Mouse (Mus musculus): ENCODE measurements around the gene Emsy. TPM values are rescaled to one million over a fixed set of nuclear protein-coding genes. Genes with fewer than 3 reads are reported as not detected.

Gene Emsy
- total and polyA plus RNA-seq, 2 experiments from 2014 or later = 26.8 to 52.4 TPM

- WGBS = 92% methylated on average over 4 of the region's 4 CpGs
- TF ChIP-seq CTCF (IDR thresholded peaks at IDR 0.05; ENCODE audit: low read depth) = no peak
Measured at GRCm38 (mm10) chr7:98670831-98671230, 14.2 kb upstream of the Emsy start.

DNA sequence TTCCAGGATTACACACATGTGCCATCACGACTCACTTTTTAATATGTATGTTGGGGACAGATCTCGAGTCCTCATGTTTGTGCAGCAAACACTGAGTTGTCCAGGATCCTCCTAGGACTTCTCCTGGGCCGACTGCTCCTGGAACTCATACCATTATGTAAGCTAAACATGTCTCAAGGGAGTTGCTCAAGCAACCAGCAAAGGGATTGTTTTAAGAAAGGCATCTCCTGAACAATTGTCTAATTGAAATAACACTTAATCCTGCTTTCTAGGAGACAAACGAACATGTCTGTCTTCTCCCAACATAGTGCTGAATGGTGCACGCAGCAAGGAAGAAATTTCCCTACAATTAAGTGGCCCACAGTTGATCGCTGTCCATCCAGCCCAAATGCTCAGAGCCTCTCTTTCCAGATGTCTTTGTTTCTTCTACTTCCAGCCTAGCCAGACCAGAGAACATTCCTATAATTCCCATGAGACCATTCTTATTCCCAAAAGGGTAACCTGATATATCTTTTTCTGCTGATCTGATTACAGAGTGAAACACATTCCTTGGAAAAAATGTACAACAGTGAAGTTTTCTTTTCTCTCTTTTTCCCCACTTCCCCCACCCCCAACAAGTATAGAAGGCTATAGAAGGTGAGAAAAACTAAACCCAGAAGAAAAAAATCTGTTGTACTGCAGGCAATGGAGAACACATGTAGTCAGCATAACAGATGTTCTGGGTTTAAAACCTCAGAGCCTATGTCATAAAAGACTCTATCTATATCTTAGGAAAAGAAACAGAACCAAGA, 11.6 kb upstream of the Emsy start:
- TF ChIP-seq CTCF (IDR thresholded peaks at IDR 0.05; ENCODE audit: low read depth) = no peak
- H3K27me3 ChIP-seq (ENCODE audit: insufficient read depth, low read length) = no peaks in the 10 kb centered on the region
- DNase-seq = no peak
- no peaks in the 10 kb centered on the region for H3K4me1 ChIP-seq (ENCODE audit: insufficient read depth)
- 66% methylated on average over 6 of the region's 6 CpGs for WGBS
- no peak overlapping the region for H3K4me3 ChIP-seq (ENCODE audit: low read depth, low read length)
- no peak overlapping the region for H3K9ac ChIP-seq
- H3K9me3 ChIP-seq (ENCODE audit: low read length) = no peaks in the 10 kb centered on the region
- no peak overlapping the region for H3K4me2 ChIP-seq (ENCODE audit: low read depth)
- ATAC-seq = no peak
- no peak overlapping the region for H3K27ac ChIP-seq (ENCODE audit: low read depth, low read length)
- H3K36me3 ChIP-seq (ENCODE audit: insufficient read depth) = no peaks in the 10 kb centered on the region

More at GRCm38 (mm10) chr7:98670831-98671230, 14.2 kb upstream of the Emsy start:
- Histone ChIP-seq H3K9me3 (ENCODE audit: low read length) (no peaks in the 10 kb centered on the region), H3K27ac (ENCODE audit: low read depth, low read length) (no peak overlapping the region), H3K27me3 (ENCODE audit: insufficient read depth, low read length) (no peaks in the 10 kb centered on the region), H3K36me3 (ENCODE audit: insufficient read depth) (no peaks in the 10 kb centered on the region), H3K4me2 (ENCODE audit: low read depth) (no peak overlapping the region), H3K4me1 (ENCODE audit: insufficient read depth) (no peaks in the 10 kb centered on the region), H3K4me3 (ENCODE audit: low read depth, low read length) (no peak overlapping the region), H3K9ac (no peak overlapping the region)
- ATAC-seq = no peak
- DNase-seq = no peak

DNA sequence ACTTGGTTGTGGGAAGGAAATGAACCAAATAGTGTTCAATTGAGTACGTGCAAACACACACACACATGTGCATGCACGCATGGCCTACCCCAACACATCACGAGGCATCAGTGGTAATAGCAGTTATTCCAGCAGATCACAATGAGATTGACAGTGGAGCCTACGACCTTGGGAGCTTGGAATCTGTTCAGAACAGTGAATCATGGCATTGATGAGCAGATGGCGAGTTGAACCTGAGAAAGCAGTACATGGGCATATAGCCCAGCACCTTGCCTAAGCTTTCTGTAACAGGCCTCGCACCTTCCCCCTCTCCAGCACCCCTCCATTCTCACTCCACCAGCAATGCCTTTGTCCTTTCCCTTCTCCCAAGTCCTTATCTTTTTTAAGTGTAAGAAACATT, 9.1 kb upstream of the Emsy start:
- no peak for ATAC-seq
- no peak for TF ChIP-seq CTCF (IDR thresholded peaks at IDR 0.05; ENCODE audit: low read depth)
- Histone ChIP-seq H3K9ac (no peak overlapping the region), H3K27me3 (ENCODE audit: insufficient read depth, low read length) (no peaks in the 10 kb centered on the region), H3K4me2 (ENCODE audit: low read depth) (no peak overlapping the region), H3K27ac (ENCODE audit: low read depth, low read length) (no peak overlapping the region), H3K9me3 (ENCODE audit: low read length) (no peaks in the 10 kb centered on the region), H3K4me3 (ENCODE audit: low read depth, low read length) (no peak overlapping the region), H3K4me1 (ENCODE audit: insufficient read depth) (no peaks in the 10 kb centered on the region), H3K36me3 (ENCODE audit: insufficient read depth) (no peaks in the 10 kb centered on the region)
- 75% methylated on average over 6 of the region's 6 CpGs for WGBS
- DNase-seq = no peak

DNA sequence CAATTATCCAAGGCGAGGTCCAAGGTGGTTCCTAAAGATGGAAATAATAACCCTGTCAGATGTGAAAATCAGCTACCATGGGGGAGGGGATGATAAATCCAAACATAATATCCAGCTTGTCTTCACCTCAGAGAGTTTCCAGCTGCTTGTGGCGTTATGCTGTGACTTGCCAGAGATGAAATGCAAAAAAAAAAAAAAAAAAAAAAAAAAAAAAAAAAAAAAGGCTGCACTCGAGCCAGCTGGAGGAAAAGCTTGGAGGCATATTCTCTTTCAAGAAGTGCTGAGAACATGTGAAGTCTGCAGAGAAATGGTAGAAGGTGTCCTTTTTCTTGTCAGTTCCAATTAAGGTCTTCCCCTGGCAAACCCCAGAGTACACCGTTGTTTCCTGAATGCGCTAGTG, 8.6 kb upstream of the Emsy start:
- Histone ChIP-seq H3K4me3 (ENCODE audit: low read depth, low read length) (no peak overlapping the region), H3K27me3 (ENCODE audit: insufficient read depth, low read length) (no peaks in the 10 kb centered on the region), H3K9ac (no peak overlapping the region), H3K36me3 (ENCODE audit: insufficient read depth) (no peaks in the 10 kb centered on the region), H3K27ac (ENCODE audit: low read depth, low read length) (no peak overlapping the region), H3K4me1 (ENCODE audit: insufficient read depth) (no peaks in the 10 kb centered on the region), H3K9me3 (ENCODE audit: low read length) (no peaks in the 10 kb centered on the region), H3K4me2 (ENCODE audit: low read depth) (no peak overlapping the region)
- 67% methylated on average over 5 of the region's 5 CpGs for WGBS
- no peak for DNase-seq
- TF ChIP-seq CTCF (IDR thresholded peaks at IDR 0.05; ENCODE audit: low read depth) = no peak
- no peak for ATAC-seq

GRCm38 (mm10) chr7:98655681-98656530, 677 bp downstream of the Emsy start:
- Histone ChIP-seq H3K4me1 (ENCODE audit: insufficient read depth) (0 out of 2 replicates have a peak, but pooled peaks cover 8% of the 10 kb centered on the region), H3K9me3 (ENCODE audit: low read length) (no peaks in the 10 kb centered on the region), H3K4me3 (ENCODE audit: low read depth, low read length) (peak overlapping the region; percentile 78), H3K36me3 (ENCODE audit: insufficient read depth) (no peaks in the 10 kb centered on the region), H3K27me3 (ENCODE audit: insufficient read depth, low read length) (no peaks in the 10 kb centered on the region), H3K4me2 (ENCODE audit: low read depth) (peak overlapping the region; percentile 63), H3K27ac (ENCODE audit: low read depth, low read length) (peak overlapping the region; percentile 92), H3K9ac (peak overlapping the region; percentile 84)
- TF ChIP-seq CTCF (IDR thresholded peaks at IDR 0.05; ENCODE audit: low read depth) = peak; percentile 38
- DNase-seq (peak; percentile 86), ATAC-seq (peak; percentile 42)
- WGBS = under 1% methylated on average over 73 of the region's 74 CpGs

- H3K4me3 ChIP-seq (ENCODE audit: low read depth, low read length) = no peak overlapping the region
- no peaks in the 10 kb centered on the region for H3K27me3 ChIP-seq (ENCODE audit: insufficient read depth, low read length)
- no peaks in the 10 kb centered on the region for H3K4me1 ChIP-seq (ENCODE audit: insufficient read depth)
- peaks cover 5% of the 10 kb centered on the region for H3K36me3 ChIP-seq (ENCODE audit: insufficient read depth)
- no peak for TF ChIP-seq CTCF (IDR thresholded peaks at IDR 0.05; ENCODE audit: low read depth)
- H3K4me2 ChIP-seq (ENCODE audit: low read depth) = no peak overlapping the region
- ATAC-seq (no peak), DNase-seq (no peak)
- 75% methylated on average over 2 of the region's 2 CpGs for WGBS
- H3K9ac ChIP-seq = no peak overlapping the region
- no peak overlapping the region for H3K27ac ChIP-seq (ENCODE audit: low read depth, low read length)
- no peaks in the 10 kb centered on the region for H3K9me3 ChIP-seq (ENCODE audit: low read length)
Measured at GRCm38 (mm10) chr7:98651651-98652050, 4.9 kb downstream of the Emsy start.

GRCm38 (mm10) chr7:98644238-98644637, 12.3 kb downstream of the Emsy start:
- Histone ChIP-seq H3K9ac (no peak overlapping the region), H3K36me3 (ENCODE audit: insufficient read depth) (peaks cover 24% of the 10 kb centered on the region), H3K4me3 (ENCODE audit: low read depth, low read length) (no peak overlapping the region), H3K27ac (ENCODE audit: low read depth, low read length) (no peak overlapping the region), H3K4me1 (ENCODE audit: insufficient read depth) (no peaks in the 10 kb centered on the region), H3K27me3 (ENCODE audit: insufficient read depth, low read length) (no peaks in the 10 kb centered on the region), H3K9me3 (ENCODE audit: low read length) (no peaks in the 10 kb centered on the region), H3K4me2 (ENCODE audit: low read depth) (no peak overlapping the region)
- 0% methylated on average over 1 of the region's 1 CpGs for WGBS
- ATAC-seq (no peak), DNase-seq (no peak)
- TF ChIP-seq CTCF (IDR thresholded peaks at IDR 0.05; ENCODE audit: low read depth) = no peak

Data from forebrain, postnatal 0 days (tissue).